Mouse (Mus musculus) midbrain, embryonic 10.5 days (tissue): ENCODE measurements at regions not wholly inside any gene's neighbourhood (a gene's known extent, or its start where the extent isn't known, plus 50 kb on each side); places are given as distances from the start of the nearest gene placed in this dataset.

Experiments
- DNase-seq: peaks from one replicate; pipeline ENCODE4 v3.0.0-alpha.2; 2017; ENCODE audit warnings: low spot score
- H3K27ac ChIP-seq: fragments of 300-500 bp; sonication (generic); replicated peaks from 2 replicates; pipeline ENCODE4 v1.5.1; 2016; ENCODE audit warnings: mild to moderate bottlenecking
- H3K27me3 ChIP-seq: fragments of 300-500 bp; sonication (generic); 2 replicates; pipeline ENCODE4 v1.6.1; 2016; ENCODE audit warnings: low read depth, mild to moderate bottlenecking; ENCODE audit not compliant: poor library complexity, severe bottlenecking
- H3K36me3 ChIP-seq: fragments of 300-500 bp; sonication (generic); 2 replicates; pipeline ENCODE4 v1.6.1; 2016; ENCODE audit warnings: mild to moderate bottlenecking, moderate library complexity
- H3K4me1 ChIP-seq: fragments of 300-500 bp; sonication (generic); 2 replicates; pipeline ENCODE4 v1.6.1; 2016
- H3K4me3 ChIP-seq: fragments of 300-500 bp; sonication (generic); 2 replicates; pipeline ENCODE4 v1.5.1; 2016; ENCODE audit warnings: mild to moderate bottlenecking, moderate library complexity
- H3K9me3 ChIP-seq: fragments of 300-500 bp; sonication (generic); replicated peaks from 2 replicates; pipeline ENCODE4 v1.6.1; 2016; ENCODE audit warnings: mild to moderate bottlenecking
- WGBS: fragments of 180-500 bp; shearing (Covaris S2); methylation state at CpG from one replicate; pipeline ENCODE4 v1.1.7; 2016; 5-methylcytosine and 5-hydroxymethylcytosine counted together

- peaks cover 49% of the 10 kb centered on the region for H3K4me1 ChIP-seq
- H3K27ac ChIP-seq = peak overlapping the region; percentile 63
- H3K9me3 ChIP-seq = no peaks in the 10 kb centered on the region
- no peaks in the 10 kb centered on the region for H3K36me3 ChIP-seq
- peak; percentile 38 for DNase-seq
- peaks cover 47% of the 10 kb centered on the region for H3K27me3 ChIP-seq
- WGBS = 63% methylated on average over 11 of the region's 11 CpGs
- H3K4me3 ChIP-seq = no peak overlapping the region
Observed at GRCm38 (mm10) chr9:61164501-61165251, 207.5 kb upstream of the Tle3 start.

GRCm38 (mm10) chr9:61166115-61166514 is 206.1 kb upstream of the Tle3 start:
- 86% methylated on average over 2 of the region's 2 CpGs for WGBS
- Histone ChIP-seq H3K27me3 (peaks cover 34% of the 10 kb centered on the region), H3K27ac (no peak overlapping the region), H3K36me3 (no peaks in the 10 kb centered on the region), H3K9me3 (no peaks in the 10 kb centered on the region), H3K4me3 (no peak overlapping the region), H3K4me1 (peaks cover 50% of the 10 kb centered on the region)
- DNase-seq = no peak

GRCm38 (mm10) chr9:61167097-61167842 is 204.9 kb upstream of the Tle3 start:
- Histone ChIP-seq H3K36me3 (no peaks in the 10 kb centered on the region), H3K4me3 (no peak overlapping the region), H3K27me3 (peaks cover 26% of the 10 kb centered on the region), H3K9me3 (no peaks in the 10 kb centered on the region), H3K27ac (no peak overlapping the region), H3K4me1 (peaks cover 54% of the 10 kb centered on the region)
- no peak for DNase-seq
- WGBS = 85% methylated on average over 11 of the region's 11 CpGs

- Histone ChIP-seq H3K4me1 (peaks cover 47% of the 10 kb centered on the region), H3K27me3 (peaks cover 26% of the 10 kb centered on the region), H3K27ac (no peak overlapping the region), H3K4me3 (no peak overlapping the region), H3K36me3 (no peaks in the 10 kb centered on the region), H3K9me3 (no peaks in the 10 kb centered on the region)
- no peak for DNase-seq
- 88% methylated on average over 7 of the region's 7 CpGs for WGBS
Observed at GRCm38 (mm10) chr9:61168931-61169330, 203.2 kb upstream of the Tle3 start.

GRCm38 (mm10) chr9:61169506-61170090 is 202.6 kb upstream of the Tle3 start:
- H3K4me3 ChIP-seq = no peak overlapping the region
- peaks cover 40% of the 10 kb centered on the region for H3K4me1 ChIP-seq
- peaks cover 23% of the 10 kb centered on the region for H3K27me3 ChIP-seq
- no peaks in the 10 kb centered on the region for H3K36me3 ChIP-seq
- WGBS = 91% methylated on average over 9 of the region's 9 CpGs
- H3K27ac ChIP-seq = no peak overlapping the region
- no peaks in the 10 kb centered on the region for H3K9me3 ChIP-seq
- DNase-seq = no peak

GRCm38 (mm10) chr9:61170921-61171320 is 201.2 kb upstream of the Tle3 start:
- WGBS = 93% methylated on average over 6 of the region's 6 CpGs
- Histone ChIP-seq H3K27ac (no peak overlapping the region), H3K36me3 (no peaks in the 10 kb centered on the region), H3K4me3 (no peak overlapping the region), H3K9me3 (no peaks in the 10 kb centered on the region), H3K27me3 (peaks cover 19% of the 10 kb centered on the region), H3K4me1 (peaks cover 28% of the 10 kb centered on the region)
- DNase-seq = no peak

GRCm38 (mm10) chr9:61172421-61172820 is 199.7 kb upstream of the Tle3 start:
- Histone ChIP-seq H3K36me3 (no peaks in the 10 kb centered on the region), H3K9me3 (no peaks in the 10 kb centered on the region), H3K4me3 (no peak overlapping the region), H3K4me1 (peaks cover 19% of the 10 kb centered on the region), H3K27ac (no peak overlapping the region), H3K27me3 (peaks cover 16% of the 10 kb centered on the region)
- DNase-seq = no peak

GRCm38 (mm10) chr9:61173548-61173947 is 198.6 kb upstream of the Tle3 start:
- no peak overlapping the region for H3K4me3 ChIP-seq
- DNase-seq = no peak
- H3K4me1 ChIP-seq = peaks cover 19% of the 10 kb centered on the region
- no peaks in the 10 kb centered on the region for H3K36me3 ChIP-seq
- H3K27ac ChIP-seq = 0 out of 2 replicates have a peak overlapping the region, but pooled peaks have one; percentile 4
- H3K27me3 ChIP-seq = peaks cover 16% of the 10 kb centered on the region; the same call in 1 of the 2 replicates
- H3K9me3 ChIP-seq = no peaks in the 10 kb centered on the region

GRCm38 (mm10) chr9:61175381-61175780 is 196.8 kb upstream of the Tle3 start:
- DNase-seq = no peak
- Histone ChIP-seq H3K27ac (no peak overlapping the region), H3K4me1 (peaks cover 19% of the 10 kb centered on the region), H3K36me3 (no peaks in the 10 kb centered on the region), H3K9me3 (no peaks in the 10 kb centered on the region), H3K4me3 (no peak overlapping the region), H3K27me3 (peaks cover 21% of the 10 kb centered on the region)
- 91% methylated on average over 2 of the region's 2 CpGs for WGBS

GRCm38 (mm10) chr9:61176856-61177255 is 195.3 kb upstream of the Tle3 start:
- Histone ChIP-seq H3K27me3 (peaks cover 21% of the 10 kb centered on the region), H3K4me1 (peaks cover 11% of the 10 kb centered on the region), H3K27ac (no peak overlapping the region), H3K4me3 (no peak overlapping the region), H3K9me3 (no peaks in the 10 kb centered on the region), H3K36me3 (no peaks in the 10 kb centered on the region)
- DNase-seq = no peak
- 96% methylated on average over 3 of the region's 3 CpGs for WGBS

GRCm38 (mm10) chr9:61186541-61187420 is 185.4 kb upstream of the Tle3 start:
- no peak overlapping the region for H3K4me3 ChIP-seq
- H3K4me1 ChIP-seq = peaks cover 14% of the 10 kb centered on the region
- no peaks in the 10 kb centered on the region; the same call in 1 of the 2 replicates for H3K27me3 ChIP-seq
- WGBS = 64% methylated on average over 8 of the region's 8 CpGs
- DNase-seq = no peak
- no peaks in the 10 kb centered on the region for H3K36me3 ChIP-seq
- peaks cover 5% of the 10 kb centered on the region; the same call in 1 of the 2 replicates for H3K9me3 ChIP-seq
- 0 out of 2 replicates have a peak overlapping the region, but pooled peaks have one; percentile 3 for H3K27ac ChIP-seq

- Histone ChIP-seq H3K27ac (0 out of 2 replicates have a peak overlapping the region, but pooled peaks have one; percentile 17), H3K36me3 (no peaks in the 10 kb centered on the region), H3K4me3 (no peak overlapping the region), H3K9me3 (peaks cover 5% of the 10 kb centered on the region; the same call in 1 of the 2 replicates), H3K27me3 (no peaks in the 10 kb centered on the region; the same call in 1 of the 2 replicates), H3K4me1 (peaks cover 14% of the 10 kb centered on the region)
- WGBS = 71% methylated on average over 3 of the region's 3 CpGs
- DNase-seq = no peak
Observed at GRCm38 (mm10) chr9:61187713-61188399, 184.3 kb upstream of the Tle3 start.
